Mouse (Mus musculus) testis, adult 2 months (tissue): ENCODE measurements around the gene Hmgb4.

Experiments
- CTCF ChIP-seq: fragments of 200-500 bp; IDR thresholded peaks from 2 replicates; pipeline ENCODE4 v1.5.1; 2012; ENCODE audit warnings: low read depth, mild to moderate bottlenecking, inconsistent platforms, low read length, moderate library complexity; ENCODE audit not compliant: control insufficient read depth, insufficient read depth, insufficient replicate concordance
- POLR2A ChIP-seq: fragments of 200-500 bp; IDR thresholded peaks from 2 replicates; pipeline ENCODE4 v1.6.1; 2012; ENCODE audit warnings: low read depth, mild to moderate bottlenecking, inconsistent platforms, low read length, moderate library complexity; ENCODE audit not compliant: control insufficient read depth

- TF ChIP-seq CTCF: no peak
- no peak for TF ChIP-seq POLR2A
These were observed 9.4 kb upstream of the Hmgb4 start for GRCm38 (mm10) chr4:128270177-128270576.
